Mouse (Mus musculus): Measurements from ENCODE around the gene Lhx3. TPM values are rescaled to one million over a fixed set of nuclear protein-coding genes. Genes with fewer than 3 reads are reported as not detected.

Gene Lhx3
- total RNA-seq, 2 experiments from 2014 or later = not detected

- intact Hi-C loops (cut with DNase I) = no loop called here
- no peak for DNase-seq (ENCODE audit: low spot score)
Observed at GRCm38 (mm10) chr2:26205126-26205525, 3.0 kb downstream of the Lhx3 start.

GRCm38 (mm10) chr2:26202849-26203475 lies 5.1 kb downstream of the Lhx3 start:
- no peak for DNase-seq (ENCODE audit: low spot score)
- intact Hi-C loops (cut with DNase I) = no loop called here

DNA sequence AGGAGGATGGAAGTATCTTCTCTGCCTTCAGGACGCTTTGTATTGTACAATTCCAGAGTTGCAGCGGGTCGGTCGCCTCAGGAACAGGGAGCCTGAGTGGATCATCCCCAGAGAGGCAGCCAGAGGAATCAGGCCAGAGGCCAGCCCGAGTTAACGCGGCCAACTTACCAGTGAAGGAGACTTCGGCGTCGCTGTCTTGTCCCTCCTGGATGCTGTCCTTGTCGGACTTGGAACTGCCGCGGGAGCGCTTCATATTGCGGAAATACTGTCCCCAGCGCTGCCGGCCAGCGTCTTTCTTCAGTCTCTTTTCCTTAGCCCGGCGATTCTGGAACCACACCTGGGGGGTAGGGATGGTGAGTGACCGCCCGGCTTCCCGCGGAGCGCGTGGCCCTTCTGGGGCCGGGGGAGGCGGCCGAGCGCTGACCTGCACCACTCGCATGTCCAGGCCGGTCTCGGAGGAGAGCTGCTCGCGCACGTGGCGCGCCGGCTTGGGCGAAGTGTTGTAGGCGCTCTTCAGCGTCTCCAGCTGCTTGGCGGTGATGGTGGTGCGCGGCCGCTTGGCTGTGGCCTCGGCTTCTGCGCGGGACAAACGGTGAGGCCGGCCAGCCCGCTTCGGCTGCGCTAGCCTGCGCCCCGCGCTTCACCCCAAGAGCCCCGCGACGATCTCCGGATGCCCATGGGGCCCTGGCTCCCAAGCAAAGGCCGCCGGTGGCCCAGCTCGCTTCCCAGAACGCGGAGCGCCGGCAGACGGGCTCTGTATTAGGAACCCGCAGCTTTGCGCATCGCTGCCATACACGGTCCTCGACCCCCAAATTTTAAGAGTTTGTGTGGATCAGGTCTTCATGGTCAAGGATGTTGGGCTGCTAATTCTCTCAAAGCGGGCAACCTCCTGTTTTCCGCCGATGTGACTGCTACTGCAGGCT lies 5.9 kb downstream of the Lhx3 start:
- DNase-seq (ENCODE audit: low spot score) = no peak

GRCm38 (mm10) chr2:26198488-26198887 lies 9.6 kb downstream of the Lhx3 start:
- no peak for DNase-seq (ENCODE audit: low spot score)
- intact Hi-C loops (cut with DNase I) = no loop called here

More for the DNA sequence above, 5.9 kb downstream of the Lhx3 start:
- intact Hi-C loops (cut with DNase I) = no loop called here

- no peak for DNase-seq (ENCODE audit: low spot score)
- intact Hi-C loops (cut with DNase I) = no loop called here
Observed at GRCm38 (mm10) chr2:26194552-26195339, 13.3 kb downstream of the Lhx3 start.

DNA sequence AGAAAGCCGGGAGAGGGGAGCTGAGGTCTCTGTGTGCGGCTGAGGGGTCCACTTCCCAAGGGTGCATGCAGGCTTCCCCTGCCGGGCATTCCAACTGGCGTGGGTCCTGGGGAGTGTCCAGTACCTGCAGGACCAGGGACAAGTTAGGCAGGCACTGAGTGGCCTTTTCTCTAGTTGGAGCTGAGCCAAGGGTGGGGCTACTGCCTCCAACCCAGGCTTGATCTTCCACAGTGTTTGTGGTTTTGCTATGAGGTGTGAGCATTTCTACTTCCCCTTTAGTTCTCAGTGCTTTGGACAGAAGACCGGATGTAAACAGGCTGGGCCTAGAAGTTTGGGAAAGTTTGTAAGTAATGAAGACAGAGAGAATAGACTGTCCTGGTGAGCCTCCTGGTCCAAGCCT lies 19.6 kb downstream of the Lhx3 start:
- no peak for DNase-seq (ENCODE audit: low spot score)
- intact Hi-C loops (cut with DNase I) = no loop called here

DNA sequence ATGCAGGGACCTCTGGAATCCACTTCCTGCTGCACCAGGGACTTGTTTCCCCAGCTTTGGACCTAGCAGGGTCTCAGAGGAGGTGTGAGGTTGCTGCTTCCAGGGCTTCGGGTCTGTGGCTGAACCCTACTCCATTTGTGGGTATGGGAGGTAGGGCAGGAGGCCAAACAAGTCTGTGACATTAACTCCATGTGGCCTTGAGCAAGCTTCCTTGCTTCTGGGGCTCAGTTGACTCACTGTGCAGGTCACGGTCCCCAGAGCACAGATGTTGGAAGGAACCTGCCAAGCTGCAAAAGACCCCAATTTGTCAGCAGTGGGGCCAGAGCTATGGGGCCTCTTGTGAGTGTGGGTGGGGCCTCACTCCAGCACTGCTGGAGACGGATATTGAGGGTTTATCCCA lies 23.7 kb downstream of the Lhx3 start:
- intact Hi-C loops (cut with DNase I) = no loop called here
- no peak for DNase-seq (ENCODE audit: low spot score)

GRCm38 (mm10) chr2:26182646-26183045 lies 25.4 kb downstream of the Lhx3 start:
- intact Hi-C loops (cut with DNase I) = loop anchor here (1.0 kb wide), 1 partner anchor 91 kb away; no protein-coding TSS in a partner anchor
- no peak for DNase-seq (ENCODE audit: low spot score)

DNA sequence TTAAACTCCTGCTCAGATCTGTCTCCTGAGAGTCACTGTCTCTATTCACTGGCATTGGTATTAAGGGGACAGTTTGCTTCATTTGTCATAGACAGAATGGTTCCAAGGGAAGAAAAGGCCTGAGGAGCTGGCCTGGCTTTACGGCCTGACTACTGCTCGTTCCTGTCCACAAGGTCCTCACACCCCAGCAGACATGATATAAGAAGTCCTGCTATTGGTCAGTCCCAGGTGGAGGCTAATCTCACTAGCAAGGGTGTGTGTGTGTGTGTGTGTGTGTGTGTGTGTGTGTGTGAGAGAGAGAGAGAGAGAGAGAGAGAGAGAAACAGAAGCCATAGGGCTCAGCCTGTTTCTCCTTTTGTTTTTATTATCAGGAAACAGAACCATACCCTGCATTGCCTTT lies 30.9 kb downstream of the Lhx3 start:
- no peak for DNase-seq (ENCODE audit: low spot score)
- intact Hi-C loops (cut with DNase I) = no loop called here

DNA sequence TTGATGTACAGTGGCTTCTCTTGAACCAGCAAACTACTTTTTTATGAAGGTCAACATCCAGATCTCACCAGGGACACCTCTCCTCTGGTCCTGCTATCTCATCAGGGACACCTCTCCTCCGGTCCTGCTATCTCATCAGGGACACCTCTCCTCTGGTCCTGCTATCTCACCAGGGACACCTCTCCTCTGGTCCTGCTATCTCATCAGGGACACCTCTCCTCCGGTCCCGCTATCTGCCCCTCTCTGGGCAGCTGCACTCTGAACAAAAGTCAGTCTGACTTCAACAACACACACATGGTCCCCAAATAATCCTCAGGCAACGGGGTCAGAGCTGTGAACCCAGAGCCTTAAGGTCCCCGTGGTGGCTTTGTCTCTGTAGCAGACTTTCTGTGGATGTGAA lies 31.4 kb downstream of the Lhx3 start:
- no peak for DNase-seq (ENCODE audit: low spot score)
- intact Hi-C loops (cut with DNase I) = no loop called here

GRCm38 (mm10) chr2:26175191-26175590 lies 32.9 kb downstream of the Lhx3 start:
- no peak for DNase-seq (ENCODE audit: low spot score)
- intact Hi-C loops (cut with DNase I) = no loop called here

DNA sequence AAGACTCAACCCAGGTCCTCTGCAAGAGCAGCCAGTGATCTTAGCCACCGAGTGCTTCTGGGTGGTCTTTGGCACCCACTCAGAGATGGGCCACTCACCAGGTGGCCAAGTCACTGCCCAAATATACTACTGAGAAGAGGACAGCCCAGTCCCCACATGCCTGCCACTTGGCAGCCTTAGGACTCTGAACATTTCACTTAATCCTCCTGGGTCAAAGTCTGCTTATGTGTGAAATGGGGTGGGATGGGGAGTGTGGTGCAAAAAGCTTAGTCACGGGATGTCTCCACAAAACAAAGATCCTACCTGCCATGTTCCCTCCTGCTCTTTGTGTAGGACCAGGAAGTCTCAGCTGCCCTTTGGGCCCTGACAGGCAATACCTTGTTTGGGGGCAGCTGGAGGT lies 35.9 kb downstream of the Lhx3 start:
- no peak for DNase-seq (ENCODE audit: low spot score)
- intact Hi-C loops (cut with DNase I) = no loop called here

DNA sequence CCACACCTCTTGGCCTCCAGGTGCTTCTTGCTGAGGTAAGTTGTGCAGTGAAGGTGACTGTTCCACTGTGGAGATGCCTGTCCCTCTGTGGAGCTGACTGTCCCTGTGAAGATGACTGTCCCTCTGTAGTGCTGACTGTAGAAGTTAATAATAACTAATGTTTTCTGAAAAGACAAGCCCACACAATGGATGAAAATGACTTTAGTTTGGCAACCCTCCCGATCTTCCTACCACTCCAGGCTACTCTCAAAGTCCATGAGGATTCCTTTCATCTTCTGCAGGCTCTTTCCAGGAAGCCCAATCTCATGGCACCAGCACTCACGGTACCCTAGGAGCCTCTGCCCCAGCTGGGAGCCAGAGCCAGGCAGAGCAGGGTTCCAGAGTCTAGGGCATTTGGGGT lies 37.7 kb downstream of the Lhx3 start:
- intact Hi-C loops (cut with DNase I) = no loop called here

GRCm38 (mm10) chr2:26168843-26169579 lies 39.1 kb downstream of the Lhx3 start:
- intact Hi-C loops (cut with DNase I) = no loop called here
- DNase-seq (ENCODE audit: low spot score) = no peak

More for the DNA sequence above, 37.7 kb downstream of the Lhx3 start:
- no peak for DNase-seq (ENCODE audit: low spot score)

DNA sequence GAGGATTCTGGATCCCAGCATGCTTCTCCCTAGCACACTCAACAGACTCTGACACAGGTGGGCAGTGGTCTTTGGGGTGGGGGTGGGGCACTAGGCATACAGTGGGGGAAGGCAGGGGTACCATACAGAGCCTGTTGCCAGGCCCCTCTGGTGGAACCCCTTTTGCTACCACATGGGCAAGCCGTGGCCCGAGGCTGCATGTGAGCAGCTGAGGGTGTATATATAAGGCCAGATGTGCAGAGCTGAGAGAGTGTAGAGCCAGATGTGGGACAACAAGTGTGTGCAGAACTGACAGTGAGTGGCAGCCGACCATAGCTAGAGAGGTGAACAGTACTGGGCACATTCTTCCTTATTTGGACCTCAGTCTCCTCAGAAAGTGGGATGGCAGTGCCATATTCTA lies 41.2 kb downstream of the Lhx3 start:
- no peak for DNase-seq (ENCODE audit: low spot score)
- intact Hi-C loops (cut with DNase I) = no loop called here

- no peak for DNase-seq (ENCODE audit: low spot score)
- intact Hi-C loops (cut with DNase I) = loop anchor here (10.0 kb wide), 1 partner anchor 407 kb away; no protein-coding TSS in a partner anchor
Observed at GRCm38 (mm10) chr2:26158064-26158463, 50.0 kb downstream of the Lhx3 start.

GRCm38 (mm10) chr2:26156191-26156977 lies 51.7 kb downstream of the Lhx3 start:
- intact Hi-C loops (cut with DNase I) = loop anchor here (10.0 kb wide), 1 partner anchor 408 kb away; no protein-coding TSS in a partner anchor

DNA sequence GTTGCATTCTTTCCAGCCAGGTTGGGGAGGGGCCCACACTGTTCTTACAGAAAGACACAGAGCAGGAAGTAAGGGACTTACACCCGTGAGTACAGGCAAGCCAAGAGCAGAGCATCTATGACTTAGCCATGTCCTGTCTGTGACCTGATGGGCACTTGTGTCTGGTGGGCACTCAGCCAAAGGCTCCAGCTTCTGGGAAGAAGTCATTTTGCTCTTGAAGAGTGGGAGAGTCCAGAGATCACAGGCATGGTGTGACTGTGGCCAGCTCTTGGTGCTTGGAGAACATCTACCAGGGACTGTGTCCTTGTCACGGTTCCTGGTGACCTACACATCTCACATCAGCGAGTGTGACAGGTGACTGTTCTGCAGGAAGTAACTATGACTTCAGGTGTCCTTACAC lies 52.4 kb downstream of the Lhx3 start:
- intact Hi-C loops (cut with DNase I) = loop anchor here (2.0 to 10.0 kb wide), 2 partner anchors 71 to 409 kb away; no protein-coding TSS in a partner anchor
- DNase-seq (ENCODE audit: low spot score) = no peak

More at GRCm38 (mm10) chr2:26156191-26156977, 51.7 kb downstream of the Lhx3 start:
- DNase-seq (ENCODE audit: low spot score) = no peak

DNA sequence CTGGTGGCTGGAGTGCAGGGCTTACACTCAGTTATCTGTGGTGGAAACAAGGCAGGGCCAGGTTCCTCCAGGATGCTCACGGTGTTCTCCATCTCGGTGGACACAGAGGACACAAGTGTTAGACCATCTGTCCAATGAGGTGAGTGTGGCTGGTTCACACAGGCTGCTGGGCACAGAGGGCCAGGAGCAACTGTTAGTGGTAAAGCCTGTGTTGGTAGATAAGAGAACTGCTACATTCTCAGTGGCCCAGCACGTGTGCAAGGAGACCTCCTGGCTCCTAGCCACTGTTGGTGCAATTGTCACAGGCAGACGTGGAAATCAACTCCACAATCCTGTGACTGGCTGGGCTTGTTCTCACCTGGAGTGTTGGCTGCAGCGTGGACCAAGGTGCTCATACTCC lies 53.5 kb downstream of the Lhx3 start:
- intact Hi-C loops (cut with DNase I) = loop anchor here (1.0 to 10.0 kb wide), 3 partner anchors 72 to 410 kb away; no protein-coding TSS in a partner anchor
- no peak for DNase-seq (ENCODE audit: low spot score)

All from heart, postnatal 25 days (tissue).